Mouse (Mus musculus) kidney, adult 2 months (tissue): Measurements from ENCODE around the gene Mical1.

ENCODE experiments used
- CTCF ChIP-seq: fragments of 200-500 bp; conservative IDR thresholded peaks from 2 replicates; pipeline ENCODE4 v1.5.1; 2011; ENCODE audit warnings: low read depth, mild to moderate bottlenecking, control low read depth, low read length, moderate library complexity, mixed read lengths; ENCODE audit not compliant: insufficient read depth, insufficient read length
- POLR2A ChIP-seq: fragments of 200-500 bp; IDR thresholded peaks from one replicate; pipeline ENCODE4 v1.6.1; 2011; ENCODE audit warnings: low read depth, low read length, control low read depth

DNA sequence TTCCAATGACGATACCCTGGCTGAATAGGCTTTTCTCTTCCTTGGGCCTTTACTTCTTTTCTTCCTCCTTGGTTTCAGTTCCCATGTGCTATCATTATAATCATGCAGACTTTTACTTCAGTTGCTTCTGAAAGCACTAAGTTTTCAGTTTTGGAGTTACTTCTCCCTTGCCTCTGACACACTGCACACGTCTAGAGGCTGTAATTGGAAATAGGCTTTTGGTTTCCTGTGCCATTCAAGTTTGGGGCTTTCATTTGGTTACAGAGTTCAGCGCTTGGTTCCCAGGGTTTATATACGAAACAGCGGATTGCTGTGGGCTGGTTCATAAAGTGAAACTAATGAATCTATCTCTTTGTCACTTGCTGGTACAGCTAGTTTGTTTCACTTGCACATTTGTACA is 53.9 kb downstream of the Mical1 start:
- TF ChIP-seq POLR2A (no peak), CTCF (no peak)
